Mouse (Mus musculus): Measurements from ENCODE around the gene Esrrb. TPM values are rescaled to one million over a fixed set of nuclear protein-coding genes. Genes with fewer than 3 reads are reported as not detected.

The Esrrb gene
- total and polyA plus RNA-seq, 3 experiments = 14.3 to 33.8 (median 21.9) TPM

- Histone ChIP-seq H3K4me1 (ENCODE audit: control insufficient read depth, insufficient read depth, low read length) (no peaks in the 10 kb centered on the region), H3K4me3 (no peak overlapping the region), H3K9ac (ENCODE audit: low read depth, low read length) (no peak overlapping the region), H3K27ac (no peak overlapping the region), H3K36me3 (ENCODE audit: control insufficient read depth, insufficient read depth, low read length) (no peaks in the 10 kb centered on the region), H3K27me3 (ENCODE audit: control insufficient read depth, insufficient read depth, low read length) (no peaks in the 10 kb centered on the region), H3K79me2 (replicated peaks; ENCODE audit: control insufficient read depth, insufficient read depth, low read length) (no peaks in the 10 kb centered on the region)
- intact Hi-C loops (cut with DNase I) = loop anchor here (10.0 kb wide), 1 partner anchor 61 kb away; no protein-coding TSS in a partner anchor
- WGBS = 57% methylated on average over 12 of the region's 12 CpGs
- no peak for DNase-seq
- TF ChIP-seq CTCF (IDR thresholded peaks at IDR 0.05) = no peak
- no peak for TF ChIP-seq EP300 (IDR thresholded peaks at IDR 0.05; ENCODE audit: insufficient read depth, low read depth, low read length)
- no peak for TF ChIP-seq POLR2A (IDR thresholded peaks at IDR 0.05; ENCODE audit: insufficient read depth, low read depth, low read length)
Measured at GRCm38 (mm10) chr12:86473630-86474029, 112.7 kb downstream of the Esrrb start.

DNA sequence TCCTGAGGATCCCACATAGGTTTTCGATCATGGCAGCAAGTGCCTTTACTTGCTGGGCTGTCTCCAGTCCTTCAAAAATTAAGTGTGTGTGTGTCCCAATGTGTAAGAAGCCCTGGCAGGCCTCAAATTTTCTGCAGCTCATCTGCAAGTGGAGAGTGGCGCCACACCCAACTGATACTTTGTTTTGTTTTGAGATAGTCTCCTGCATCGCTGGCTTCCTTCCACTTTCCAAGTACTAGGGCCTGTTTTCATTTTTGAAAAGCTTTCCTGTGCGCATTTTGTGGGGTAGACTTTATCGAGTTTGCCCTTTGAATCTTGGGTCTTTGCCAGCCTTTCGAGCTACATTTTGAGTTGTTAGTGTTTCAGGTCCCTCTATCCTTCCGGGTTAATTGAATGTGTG lies 115.1 kb downstream of the Esrrb start:
- no peak overlapping the region for H3K27ac ChIP-seq
- H3K36me3 ChIP-seq (ENCODE audit: control insufficient read depth, insufficient read depth, low read length) = no peaks in the 10 kb centered on the region
- no peaks in the 10 kb centered on the region for H3K27me3 ChIP-seq (ENCODE audit: control insufficient read depth, insufficient read depth, low read length)
- 37% methylated on average over 7 of the region's 7 CpGs for WGBS
- H3K9ac ChIP-seq (ENCODE audit: low read depth, low read length) = no peak overlapping the region
- H3K79me2 ChIP-seq (replicated peaks; ENCODE audit: control insufficient read depth, insufficient read depth, low read length) = no peaks in the 10 kb centered on the region
- DNase-seq = no peak
- intact Hi-C loops (cut with DNase I) = loop anchor here (10.0 kb wide), 1 partner anchor 59 kb away; no protein-coding TSS in a partner anchor
- TF ChIP-seq CTCF (IDR thresholded peaks at IDR 0.05) (no peak), EP300 (IDR thresholded peaks at IDR 0.05; ENCODE audit: insufficient read depth, low read depth, low read length) (no peak), POLR2A (IDR thresholded peaks at IDR 0.05; ENCODE audit: insufficient read depth, low read depth, low read length) (no peak)
- no peaks in the 10 kb centered on the region for H3K4me1 ChIP-seq (ENCODE audit: control insufficient read depth, insufficient read depth, low read length)
- no peak overlapping the region for H3K4me3 ChIP-seq

DNA sequence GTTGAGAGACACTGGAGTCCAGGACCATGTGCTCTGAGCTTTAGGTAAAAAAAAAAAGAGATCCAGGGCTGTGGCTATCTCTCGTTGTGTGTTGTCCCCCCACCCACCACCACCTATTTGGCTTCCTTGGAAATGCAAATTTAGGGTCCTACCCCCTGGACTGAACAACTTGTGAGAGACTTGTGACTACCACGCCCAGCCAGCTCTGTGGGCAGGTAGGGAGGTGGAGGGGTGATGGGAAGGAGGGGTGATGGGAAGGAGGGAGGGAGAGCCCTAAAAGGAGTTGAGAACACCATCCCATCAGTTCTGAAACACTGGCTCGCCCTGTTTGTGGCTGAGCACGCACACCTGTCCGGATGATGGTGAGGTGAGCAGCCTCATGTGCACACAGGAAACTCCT lies 118.0 kb downstream of the Esrrb start:
- Histone ChIP-seq H3K4me3 (no peak overlapping the region), H3K27me3 (ENCODE audit: control insufficient read depth, insufficient read depth, low read length) (no peaks in the 10 kb centered on the region), H3K36me3 (ENCODE audit: control insufficient read depth, insufficient read depth, low read length) (no peaks in the 10 kb centered on the region), H3K9ac (ENCODE audit: low read depth, low read length) (no peak overlapping the region), H3K4me1 (ENCODE audit: control insufficient read depth, insufficient read depth, low read length) (peaks cover 4% of the 10 kb centered on the region), H3K27ac (no peak overlapping the region), H3K79me2 (replicated peaks; ENCODE audit: control insufficient read depth, insufficient read depth, low read length) (no peaks in the 10 kb centered on the region)
- DNase-seq = no peak
- no peak for TF ChIP-seq CTCF (IDR thresholded peaks at IDR 0.05)
- no peak for TF ChIP-seq EP300 (IDR thresholded peaks at IDR 0.05; ENCODE audit: insufficient read depth, low read depth, low read length)
- intact Hi-C loops (cut with DNase I) = loop anchor here (10.0 kb wide), 1 partner anchor 56 kb away; no protein-coding TSS in a partner anchor
- WGBS = 92% methylated on average over 5 of the region's 5 CpGs

- no peaks in the 10 kb centered on the region for H3K36me3 ChIP-seq (ENCODE audit: control insufficient read depth, insufficient read depth, low read length)
- H3K9ac ChIP-seq (ENCODE audit: low read depth, low read length) = no peak overlapping the region
- H3K4me3 ChIP-seq = no peak overlapping the region
- H3K4me1 ChIP-seq (ENCODE audit: control insufficient read depth, insufficient read depth, low read length) = peaks cover 4% of the 10 kb centered on the region
- TF ChIP-seq EP300 (IDR thresholded peaks at IDR 0.05; ENCODE audit: insufficient read depth, low read depth, low read length) (no peak), CTCF (IDR thresholded peaks at IDR 0.05) (no peak), POLR2A (IDR thresholded peaks at IDR 0.05; ENCODE audit: insufficient read depth, low read depth, low read length) (no peak)
- DNase-seq = no peak
- intact Hi-C loops (cut with DNase I) = no loop called here
- H3K27me3 ChIP-seq (ENCODE audit: control insufficient read depth, insufficient read depth, low read length) = no peaks in the 10 kb centered on the region
- 47% methylated on average over 6 of the region's 6 CpGs for whole genome bisulfite sequencing
- H3K27ac ChIP-seq = no peak overlapping the region
- H3K79me2 ChIP-seq (replicated peaks; ENCODE audit: control insufficient read depth, insufficient read depth, low read length) = no peaks in the 10 kb centered on the region
Measured at GRCm38 (mm10) chr12:86482029-86482428, 121.1 kb downstream of the Esrrb start.

DNA sequence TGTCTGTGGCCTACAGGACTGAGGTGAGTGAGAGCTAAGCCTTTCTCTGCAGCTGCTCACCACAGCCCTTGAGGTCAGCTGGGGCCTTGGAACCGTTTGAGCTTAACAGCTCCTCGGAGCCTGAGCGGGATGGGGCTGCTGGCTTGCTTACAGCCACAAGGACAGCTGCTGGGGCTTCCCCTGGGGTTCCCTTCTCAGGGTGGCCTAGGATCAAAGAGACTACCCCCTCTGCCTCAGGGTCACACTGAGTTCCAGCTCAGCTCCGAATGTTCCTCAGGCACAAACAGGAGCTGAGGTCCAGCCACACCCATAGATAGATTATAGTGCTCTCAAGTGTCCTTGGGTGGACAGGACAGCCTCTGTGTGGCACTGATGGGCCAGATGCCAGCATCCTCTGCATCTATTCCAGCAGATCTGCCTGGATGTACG lies 122.5 kb downstream of the Esrrb start:
- WGBS = 19% methylated on average over 5 of the region's 5 CpGs
- Histone ChIP-seq H3K4me3 (no peak overlapping the region), H3K79me2 (replicated peaks; ENCODE audit: control insufficient read depth, insufficient read depth, low read length) (no peaks in the 10 kb centered on the region), H3K36me3 (ENCODE audit: control insufficient read depth, insufficient read depth, low read length) (no peaks in the 10 kb centered on the region), H3K9ac (ENCODE audit: low read depth, low read length) (no peak overlapping the region), H3K27ac (peak overlapping the region; percentile 12), H3K27me3 (ENCODE audit: control insufficient read depth, insufficient read depth, low read length) (no peaks in the 10 kb centered on the region), H3K4me1 (ENCODE audit: control insufficient read depth, insufficient read depth, low read length) (peaks cover 4% of the 10 kb centered on the region)
- no peak for DNase-seq
- intact Hi-C loops (cut with DNase I) = no loop called here
- TF ChIP-seq POLR2A (IDR thresholded peaks at IDR 0.05; ENCODE audit: insufficient read depth, low read depth, low read length) (no peak), CTCF (IDR thresholded peaks at IDR 0.05) (no peak), EP300 (IDR thresholded peaks at IDR 0.05; ENCODE audit: insufficient read depth, low read depth, low read length) (no peak)

DNA sequence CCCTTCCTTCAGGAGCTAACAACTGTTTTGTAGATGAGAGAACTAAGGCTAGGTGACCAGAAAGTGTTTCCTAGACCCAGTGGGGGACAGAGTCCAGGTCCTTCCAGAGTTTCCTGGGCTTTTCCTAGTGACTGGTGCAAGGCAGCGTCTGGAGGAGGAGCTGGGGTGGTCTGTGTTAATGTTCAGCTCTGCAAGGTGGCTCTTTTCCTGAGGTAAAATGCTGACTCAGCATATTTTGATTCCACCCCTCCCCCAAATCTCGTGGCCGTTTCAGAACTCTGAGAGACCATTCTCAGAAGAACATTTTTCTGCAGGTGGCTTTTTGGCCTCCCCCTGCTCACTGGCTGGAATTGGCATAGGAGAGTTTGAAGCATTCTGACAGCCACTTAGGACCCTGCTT lies 127.1 kb downstream of the Esrrb start:
- Histone ChIP-seq H3K27ac (no peak overlapping the region), H3K4me1 (ENCODE audit: control insufficient read depth, insufficient read depth, low read length) (peaks cover 2% of the 10 kb centered on the region), H3K36me3 (ENCODE audit: control insufficient read depth, insufficient read depth, low read length) (no peaks in the 10 kb centered on the region), H3K4me3 (no peak overlapping the region), H3K27me3 (ENCODE audit: control insufficient read depth, insufficient read depth, low read length) (no peaks in the 10 kb centered on the region), H3K9ac (ENCODE audit: low read depth, low read length) (no peak overlapping the region), H3K79me2 (replicated peaks; ENCODE audit: control insufficient read depth, insufficient read depth, low read length) (no peaks in the 10 kb centered on the region)
- no peak for TF ChIP-seq POLR2A (IDR thresholded peaks at IDR 0.05; ENCODE audit: insufficient read depth, low read depth, low read length)
- TF ChIP-seq EP300 (IDR thresholded peaks at IDR 0.05; ENCODE audit: insufficient read depth, low read depth, low read length) = no peak
- no peak for TF ChIP-seq CTCF (IDR thresholded peaks at IDR 0.05)
- 67% methylated on average over 3 of the region's 3 CpGs for WGBS
- DNase-seq = no peak
- intact Hi-C loops (cut with DNase I) = no loop called here
